Mouse (Mus musculus): ENCODE results near the gene Nrxn1. TPM values are rescaled to one million over a fixed set of nuclear protein-coding genes. Genes with fewer than 3 reads are reported as not detected.

Nrxn1 gene
- polyA plus RNA-seq, 2 experiments, result 6.3 to 12.2 TPM

GRCm38 (mm10) chr17:90813760-90814159, 279.1 kb downstream of the Nrxn1 start:
- Histone ChIP-seq H3K4me3 (replicated peaks; ENCODE audit: low read length) (no peak overlapping the region), H3K9ac (ENCODE audit: low read depth, low read length, severe bottlenecking) (no peak overlapping the region), H3K27ac (replicated peaks; ENCODE audit: low read depth, low read length) (no peak overlapping the region), H3K27me3 (ENCODE audit: control insufficient read depth, insufficient read depth, low read length) (no peaks in the 10 kb centered on the region), H3K4me2 (replicated peaks; ENCODE audit: low read depth, low read length, severe bottlenecking) (no peak overlapping the region), H3K4me1 (ENCODE audit: control insufficient read depth, insufficient read depth, low read length) (no peaks in the 10 kb centered on the region), H3K36me3 (ENCODE audit: control insufficient read depth, insufficient read depth, low read length) (no peaks in the 10 kb centered on the region), H3K9me3 (ENCODE audit: control insufficient read depth, low read length) (no peaks in the 10 kb centered on the region)
- no peak for DNase-seq (ENCODE audit: low spot score)
- no peak for TF ChIP-seq POLR2A (IDR thresholded peaks at IDR 0.05; ENCODE audit: borderline replicate concordance, extremely low read depth, insufficient read depth, insufficient read length)
- no peak for ATAC-seq (ENCODE audit: low FRiP score, low read depth)

DNA sequence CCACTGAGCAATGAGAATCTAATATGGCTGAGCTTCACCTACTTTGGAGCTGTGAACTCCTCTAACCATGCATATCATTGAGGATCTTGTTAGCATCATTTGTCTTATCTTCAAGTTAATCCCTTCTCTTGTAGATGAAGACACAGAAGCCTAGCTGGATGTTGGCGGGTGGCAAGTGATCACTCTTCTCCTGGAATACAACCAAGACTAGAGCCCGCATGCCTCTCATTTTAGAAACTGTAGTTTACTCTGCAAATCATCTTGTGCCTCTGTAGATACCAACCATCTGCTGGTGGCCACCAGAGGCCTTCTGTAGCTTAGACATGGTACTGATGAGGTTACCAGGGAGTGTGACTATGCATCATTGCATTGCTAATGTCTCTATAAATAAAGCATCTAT, 280.4 kb downstream of the Nrxn1 start:
- DNase-seq (ENCODE audit: low spot score) (no peak), ATAC-seq (ENCODE audit: low FRiP score, low read depth) (no peak)
- TF ChIP-seq POLR2A (IDR thresholded peaks at IDR 0.05; ENCODE audit: borderline replicate concordance, extremely low read depth, insufficient read depth, insufficient read length), result no peak
- H3K4me2 ChIP-seq (replicated peaks; ENCODE audit: low read depth, low read length, severe bottlenecking), result no peak overlapping the region
- 0 out of 2 replicates have a peak, but pooled peaks cover 3% of the 10 kb centered on the region for H3K4me1 ChIP-seq (ENCODE audit: control insufficient read depth, insufficient read depth, low read length)
- no peak overlapping the region for H3K4me3 ChIP-seq (replicated peaks; ENCODE audit: low read length)
- 89% methylated on average over 2 of the region's 2 CpGs for WGBS
- no peaks in the 10 kb centered on the region for H3K9me3 ChIP-seq (ENCODE audit: control insufficient read depth, low read length)
- H3K27ac ChIP-seq (replicated peaks; ENCODE audit: low read depth, low read length), result no peak overlapping the region
- no peaks in the 10 kb centered on the region for H3K27me3 ChIP-seq (ENCODE audit: control insufficient read depth, insufficient read depth, low read length)
- H3K9ac ChIP-seq (ENCODE audit: low read depth, low read length, severe bottlenecking), result no peak overlapping the region
- H3K36me3 ChIP-seq (ENCODE audit: control insufficient read depth, insufficient read depth, low read length), result no peaks in the 10 kb centered on the region

DNA sequence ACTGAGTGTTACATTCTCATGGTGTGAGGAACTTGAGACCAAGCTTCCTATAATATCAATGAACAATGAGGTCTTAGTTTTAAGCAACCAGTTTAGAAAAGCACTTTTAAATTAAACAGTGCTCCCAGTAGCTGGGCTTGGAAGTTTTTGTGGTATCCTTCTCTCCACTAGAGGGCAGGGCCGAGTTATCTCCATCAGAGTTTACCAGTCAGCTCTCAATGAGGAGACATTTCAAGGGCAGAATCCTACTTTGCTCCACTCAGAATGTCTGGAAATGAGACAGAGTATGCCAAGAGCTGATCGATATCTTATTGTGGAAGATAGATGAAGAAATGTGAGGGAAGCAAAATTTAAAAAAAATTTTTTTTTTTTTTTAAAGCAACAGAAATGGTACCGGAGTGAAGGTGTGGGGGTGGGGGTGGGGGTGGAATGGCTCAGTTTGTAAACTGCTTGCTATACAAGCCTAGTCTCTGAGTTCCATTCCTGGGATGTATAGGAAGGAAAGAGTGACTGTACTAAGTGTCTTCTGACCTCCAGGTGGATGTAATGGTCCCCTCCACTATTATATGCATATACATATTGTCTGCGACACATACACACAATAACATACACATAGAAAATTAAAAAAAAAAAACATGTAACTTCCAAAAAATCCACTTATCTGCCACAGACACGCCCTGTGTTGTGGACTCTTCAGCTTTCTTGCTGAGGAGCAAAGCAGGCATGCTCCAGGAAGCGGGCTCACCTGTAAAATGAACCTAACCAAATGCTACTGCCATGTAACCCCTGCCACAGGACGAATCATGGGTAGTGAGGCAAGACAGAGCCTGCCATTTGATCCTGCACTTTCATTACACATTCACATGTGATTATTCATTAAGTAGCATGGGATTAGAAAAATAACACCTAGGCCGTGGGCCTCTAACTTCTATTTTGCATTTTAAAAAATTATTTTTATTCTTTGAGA, 283.4 kb downstream of the Nrxn1 start:
- DNase-seq (ENCODE audit: low spot score), result peak; percentile 74

GRCm38 (mm10) chr17:90808256-90808655, 284.6 kb downstream of the Nrxn1 start:
- no peak overlapping the region for H3K4me2 ChIP-seq (replicated peaks; ENCODE audit: low read depth, low read length, severe bottlenecking)
- no peak overlapping the region for H3K4me3 ChIP-seq (replicated peaks; ENCODE audit: low read length)
- 36% methylated on average over 2 of the region's 2 CpGs for WGBS
- H3K27me3 ChIP-seq (ENCODE audit: control insufficient read depth, insufficient read depth, low read length), result no peaks in the 10 kb centered on the region
- H3K9ac ChIP-seq (ENCODE audit: low read depth, low read length, severe bottlenecking), result no peak overlapping the region
- DNase-seq (ENCODE audit: low spot score) (no peak), ATAC-seq (ENCODE audit: low FRiP score, low read depth) (no peak)
- H3K9me3 ChIP-seq (ENCODE audit: control insufficient read depth, low read length), result no peaks in the 10 kb centered on the region
- 0 out of 2 replicates have a peak, but pooled peaks cover 3% of the 10 kb centered on the region for H3K4me1 ChIP-seq (ENCODE audit: control insufficient read depth, insufficient read depth, low read length)
- H3K27ac ChIP-seq (replicated peaks; ENCODE audit: low read depth, low read length), result no peak overlapping the region
- no peak for TF ChIP-seq POLR2A (IDR thresholded peaks at IDR 0.05; ENCODE audit: borderline replicate concordance, extremely low read depth, insufficient read depth, insufficient read length)
- no peaks in the 10 kb centered on the region for H3K36me3 ChIP-seq (ENCODE audit: control insufficient read depth, insufficient read depth, low read length)

More for the DNA sequence above, 283.4 kb downstream of the Nrxn1 start:
- peak; percentile 85 for ATAC-seq (ENCODE audit: low FRiP score, low read depth)
- TF ChIP-seq POLR2A (IDR thresholded peaks at IDR 0.05; ENCODE audit: borderline replicate concordance, extremely low read depth, insufficient read depth, insufficient read length), result no peak
- no peak overlapping the region for H3K4me3 ChIP-seq (replicated peaks; ENCODE audit: low read length)
- H3K4me1 ChIP-seq (ENCODE audit: control insufficient read depth, insufficient read depth, low read length), result 0 out of 2 replicates have a peak, but pooled peaks cover 3% of the 10 kb centered on the region
- no peaks in the 10 kb centered on the region for H3K9me3 ChIP-seq (ENCODE audit: control insufficient read depth, low read length)
- H3K36me3 ChIP-seq (ENCODE audit: control insufficient read depth, insufficient read depth, low read length), result no peaks in the 10 kb centered on the region
- H3K27ac ChIP-seq (replicated peaks; ENCODE audit: low read depth, low read length), result no peak overlapping the region
- 70% methylated on average over 8 of the region's 8 CpGs for WGBS
- H3K4me2 ChIP-seq (replicated peaks; ENCODE audit: low read depth, low read length, severe bottlenecking), result no peak overlapping the region
- no peaks in the 10 kb centered on the region for H3K27me3 ChIP-seq (ENCODE audit: control insufficient read depth, insufficient read depth, low read length)
- H3K9ac ChIP-seq (ENCODE audit: low read depth, low read length, severe bottlenecking), result no peak overlapping the region

- Histone ChIP-seq H3K36me3 (ENCODE audit: control insufficient read depth, insufficient read depth, low read length) (no peaks in the 10 kb centered on the region), H3K9ac (ENCODE audit: low read depth, low read length, severe bottlenecking) (no peak overlapping the region), H3K4me1 (ENCODE audit: control insufficient read depth, insufficient read depth, low read length) (0 out of 2 replicates have a peak, but pooled peaks cover 3% of the 10 kb centered on the region), H3K27ac (replicated peaks; ENCODE audit: low read depth, low read length) (no peak overlapping the region), H3K9me3 (ENCODE audit: control insufficient read depth, low read length) (no peaks in the 10 kb centered on the region), H3K4me2 (replicated peaks; ENCODE audit: low read depth, low read length, severe bottlenecking) (no peak overlapping the region), H3K27me3 (ENCODE audit: control insufficient read depth, insufficient read depth, low read length) (no peaks in the 10 kb centered on the region), H3K4me3 (replicated peaks; ENCODE audit: low read length) (no peak overlapping the region)
- ATAC-seq (ENCODE audit: low FRiP score, low read depth) (no peak), DNase-seq (ENCODE audit: low spot score) (no peak)
- no peak for TF ChIP-seq POLR2A (IDR thresholded peaks at IDR 0.05; ENCODE audit: borderline replicate concordance, extremely low read depth, insufficient read depth, insufficient read length)
Observed at GRCm38 (mm10) chr17:90807199-90807598, 285.7 kb downstream of the Nrxn1 start.
